Mouse (Mus musculus): ENCODE measurements around the gene Olfr1499. TPM values are rescaled to one million over a fixed set of nuclear protein-coding genes. Genes with fewer than 3 reads are reported as not detected.
"Not testable (repeated sequence)": the region's sequence is repeated elsewhere in the genome, so short reads cannot be mapped to it uniquely, and the experiment has no call there.

Gene Olfr1499
- not detected in 2 replicates for polyA plus RNA-seq (2015; fragmentation: Nextera tagmentation; extraction: Ambion mirVana)

GRCm38 (mm10) chr19:13819347-13819746, at the start of gene Olfr1499:
Gene Olfr1499, minus strand, starts transcription at chr19:13819447.
- no peaks in the 10 kb centered on the region for H3K36me3 ChIP-seq (ENCODE audit: insufficient read depth, low read length)
- H3K4me2 ChIP-seq (replicated peaks; ENCODE audit: low read depth, low read length) = no peak within 1 kb of the TSS
- no peak within 1 kb of the TSS for H3K27ac ChIP-seq (ENCODE audit: low read length)
- H3K9me3 ChIP-seq (ENCODE audit: low read length) = no peaks in the 10 kb centered on the region
- H3K4me3 ChIP-seq (ENCODE audit: low read length) = no peak within 1 kb of the TSS
- no peaks in the 10 kb centered on the region for H3K27me3 ChIP-seq (ENCODE audit: insufficient read depth, low read length)
- no peak within 1 kb of the TSS for H3K9ac ChIP-seq (replicated peaks; ENCODE audit: low read length)
- H3K4me1 ChIP-seq (ENCODE audit: insufficient read depth, low read length) = no peaks in the 10 kb centered on the region
- no peak for ATAC-seq (ENCODE audit: low FRiP score, low TSS enrichment)

GRCm38 (mm10) chr19:13861495-13861894, 42.2 kb upstream of the Olfr1499 start, which contains the start of gene Olfr1502:
Gene Olfr1502, plus strand, starts transcription at chr19:13861795.
- no peaks in the 10 kb centered on the region for H3K27me3 ChIP-seq (ENCODE audit: insufficient read depth, low read length)
- no peaks in the 10 kb centered on the region for H3K4me1 ChIP-seq (ENCODE audit: insufficient read depth, low read length)
- WGBS = 71% methylated on average over 1 of the region's 1 CpGs
- H3K27ac ChIP-seq (ENCODE audit: low read length) = no peak within 1 kb of the TSS
- no peak within 1 kb of the TSS for H3K4me3 ChIP-seq (ENCODE audit: low read length)
- no peak within 1 kb of the TSS for H3K9ac ChIP-seq (replicated peaks; ENCODE audit: low read length)
- H3K4me2 ChIP-seq (replicated peaks; ENCODE audit: low read depth, low read length) = no peak within 1 kb of the TSS
- H3K36me3 ChIP-seq (ENCODE audit: insufficient read depth, low read length) = no peaks in the 10 kb centered on the region
- no peaks in the 10 kb centered on the region for H3K9me3 ChIP-seq (ENCODE audit: low read length)
- ATAC-seq (ENCODE audit: low FRiP score, low TSS enrichment) = no peak

GRCm38 (mm10) chr19:13850592-13850991, 31.3 kb upstream of the Olfr1499 start, which contains the start of gene Olfr1501:
Gene Olfr1501, minus strand, starts transcription at chr19:13850692.
- not testable (repeated sequence) for H3K27me3 ChIP-seq (ENCODE audit: insufficient read depth, low read length); H3K4me2 ChIP-seq (replicated peaks; ENCODE audit: low read depth, low read length); H3K4me1 ChIP-seq (ENCODE audit: insufficient read depth, low read length); H3K27ac ChIP-seq (ENCODE audit: low read length); H3K36me3 ChIP-seq (ENCODE audit: insufficient read depth, low read length); H3K4me3 ChIP-seq (ENCODE audit: low read length); H3K9me3 ChIP-seq (ENCODE audit: low read length); H3K9ac ChIP-seq (replicated peaks; ENCODE audit: low read length); ATAC-seq (ENCODE audit: low FRiP score, low TSS enrichment)

GRCm38 (mm10) chr19:13830388-13830787, 11.1 kb upstream of the Olfr1499 start, which contains the start of gene Olfr1500:
Gene Olfr1500, minus strand, starts transcription at chr19:13830488.
- Histone ChIP-seq H3K36me3 (ENCODE audit: insufficient read depth, low read length) (no peaks in the 10 kb centered on the region), H3K9ac (replicated peaks; ENCODE audit: low read length) (no peak within 1 kb of the TSS), H3K4me3 (ENCODE audit: low read length) (no peak within 1 kb of the TSS), H3K27ac (ENCODE audit: low read length) (no peak within 1 kb of the TSS), H3K27me3 (ENCODE audit: insufficient read depth, low read length) (no peaks in the 10 kb centered on the region), H3K4me2 (replicated peaks; ENCODE audit: low read depth, low read length) (no peak within 1 kb of the TSS), H3K9me3 (ENCODE audit: low read length) (no peaks in the 10 kb centered on the region), H3K4me1 (ENCODE audit: insufficient read depth, low read length) (no peaks in the 10 kb centered on the region)
- no peak for ATAC-seq (ENCODE audit: low FRiP score, low TSS enrichment)

- 79% methylated on average over 3 of the region's 3 CpGs for WGBS
- Histone ChIP-seq H3K27me3 (ENCODE audit: insufficient read depth, low read length) (no peaks in the 10 kb centered on the region), H3K36me3 (ENCODE audit: insufficient read depth, low read length) (no peaks in the 10 kb centered on the region), H3K27ac (ENCODE audit: low read length) (no peak overlapping the region), H3K9ac (replicated peaks; ENCODE audit: low read length) (no peak overlapping the region), H3K4me2 (replicated peaks; ENCODE audit: low read depth, low read length) (no peak overlapping the region), H3K4me1 (ENCODE audit: insufficient read depth, low read length) (no peaks in the 10 kb centered on the region), H3K4me3 (ENCODE audit: low read length) (no peak overlapping the region), H3K9me3 (ENCODE audit: low read length) (no peaks in the 10 kb centered on the region)
- ATAC-seq (ENCODE audit: low FRiP score, low TSS enrichment) = no peak
These were observed 9.2 kb upstream of the Olfr1499 start for GRCm38 (mm10) chr19:13828447-13828846.

GRCm38 (mm10) chr19:13820847-13821246, 1.6 kb upstream of the Olfr1499 start:
- Histone ChIP-seq H3K27me3 (ENCODE audit: insufficient read depth, low read length) (no peaks in the 10 kb centered on the region), H3K36me3 (ENCODE audit: insufficient read depth, low read length) (no peaks in the 10 kb centered on the region), H3K27ac (ENCODE audit: low read length) (no peak overlapping the region), H3K9me3 (ENCODE audit: low read length) (no peaks in the 10 kb centered on the region), H3K4me1 (ENCODE audit: insufficient read depth, low read length) (no peaks in the 10 kb centered on the region), H3K4me3 (ENCODE audit: low read length) (no peak overlapping the region), H3K4me2 (replicated peaks; ENCODE audit: low read depth, low read length) (no peak overlapping the region), H3K9ac (replicated peaks; ENCODE audit: low read length) (no peak overlapping the region)
- 60% methylated on average over 5 of the region's 5 CpGs for WGBS
- no peak for ATAC-seq (ENCODE audit: low FRiP score, low TSS enrichment)

GRCm38 (mm10) chr19:13818827-13819226, 420 bp downstream of the Olfr1499 start:
- no peak for ATAC-seq (ENCODE audit: low FRiP score, low TSS enrichment)
- Histone ChIP-seq H3K36me3 (ENCODE audit: insufficient read depth, low read length) (no peaks in the 10 kb centered on the region), H3K4me3 (ENCODE audit: low read length) (no peak overlapping the region), H3K4me1 (ENCODE audit: insufficient read depth, low read length) (no peaks in the 10 kb centered on the region), H3K27me3 (ENCODE audit: insufficient read depth, low read length) (no peaks in the 10 kb centered on the region), H3K27ac (ENCODE audit: low read length) (no peak overlapping the region), H3K4me2 (replicated peaks; ENCODE audit: low read depth, low read length) (no peak overlapping the region), H3K9me3 (ENCODE audit: low read length) (no peaks in the 10 kb centered on the region), H3K9ac (replicated peaks; ENCODE audit: low read length) (no peak overlapping the region)
- WGBS = 35% methylated on average over 5 of the region's 5 CpGs

- 53% methylated on average over 2 of the region's 2 CpGs for WGBS
These were observed 6.4 kb downstream of the Olfr1499 start for GRCm38 (mm10) chr19:13812823-13813222.

GRCm38 (mm10) chr19:13805486-13805885, 13.8 kb downstream of the Olfr1499 start:
- H3K36me3 ChIP-seq (ENCODE audit: insufficient read depth, low read length); H3K4me3 ChIP-seq (ENCODE audit: low read length); H3K4me2 ChIP-seq (replicated peaks; ENCODE audit: low read depth, low read length); H3K9ac ChIP-seq (replicated peaks; ENCODE audit: low read length); H3K9me3 ChIP-seq (ENCODE audit: low read length); H3K27me3 ChIP-seq (ENCODE audit: insufficient read depth, low read length); H3K27ac ChIP-seq (ENCODE audit: low read length); H3K4me1 ChIP-seq (ENCODE audit: insufficient read depth, low read length); ATAC-seq (ENCODE audit: low FRiP score, low TSS enrichment): not testable (repeated sequence)
- 76% methylated on average over 1 of the region's 1 CpGs for WGBS

More at GRCm38 (mm10) chr19:13812823-13813222, 6.4 kb downstream of the Olfr1499 start:
- Histone ChIP-seq H3K27me3 (ENCODE audit: insufficient read depth, low read length) (no peaks in the 10 kb centered on the region), H3K27ac (ENCODE audit: low read length) (no peak overlapping the region), H3K4me1 (ENCODE audit: insufficient read depth, low read length) (no peaks in the 10 kb centered on the region), H3K4me3 (ENCODE audit: low read length) (no peak overlapping the region), H3K9me3 (ENCODE audit: low read length) (no peaks in the 10 kb centered on the region), H3K4me2 (replicated peaks; ENCODE audit: low read depth, low read length) (no peak overlapping the region), H3K36me3 (ENCODE audit: insufficient read depth, low read length) (no peaks in the 10 kb centered on the region), H3K9ac (replicated peaks; ENCODE audit: low read length) (no peak overlapping the region)
- no peak for ATAC-seq (ENCODE audit: low FRiP score, low TSS enrichment)

GRCm38 (mm10) chr19:13798102-13798501, 21.1 kb downstream of the Olfr1499 start, which contains the start of gene Olfr1497:
Gene Olfr1497, minus strand, starts transcription at chr19:13798202.
- no peak for ATAC-seq (ENCODE audit: low FRiP score, low TSS enrichment)
- no peak within 1 kb of the TSS for H3K9ac ChIP-seq (replicated peaks; ENCODE audit: low read length)

More at GRCm38 (mm10) chr19:13798102-13798501, 21.1 kb downstream of the Olfr1499 start, which contains the start of gene Olfr1497:
- Histone ChIP-seq H3K4me2 (replicated peaks; ENCODE audit: low read depth, low read length) (no peak within 1 kb of the TSS), H3K4me3 (ENCODE audit: low read length) (no peak within 1 kb of the TSS), H3K27ac (ENCODE audit: low read length) (no peak within 1 kb of the TSS), H3K9me3 (ENCODE audit: low read length) (no peaks in the 10 kb centered on the region), H3K4me1 (ENCODE audit: insufficient read depth, low read length) (no peaks in the 10 kb centered on the region), H3K27me3 (ENCODE audit: insufficient read depth, low read length) (no peaks in the 10 kb centered on the region), H3K36me3 (ENCODE audit: insufficient read depth, low read length) (no peaks in the 10 kb centered on the region)

Data from kidney, embryonic 16.5 days (tissue).